Mouse (Mus musculus) left cerebral cortex, adult 8-10 months (tissue): Measurements from ENCODE around the gene Il17f. TPM values are rescaled to one million over a fixed set of nuclear protein-coding genes. Genes with fewer than 3 reads are reported as not detected.
"Not testable (repeated sequence)": the region's sequence is repeated elsewhere in the genome, so short reads cannot be mapped to it uniquely, and the experiment has no call there.

ENCODE experiments used
- DNase-seq, 2 experiments: peaks; one replicate each; pipeline ENCODE4 v3.0.0; 2022; ENCODE audit warnings: low spot score in 2 of 2
- total RNA-seq, 4 experiments: library from RNA; stranded (reverse); gene quantifications; 2 replicates each; pipeline ENCODE4 v1.2.4; 2022

Il17f gene
- total RNA-seq: under 1 TPM in 1 of 4 experiments, not detected in 3; 0.55 TPM

DNA sequence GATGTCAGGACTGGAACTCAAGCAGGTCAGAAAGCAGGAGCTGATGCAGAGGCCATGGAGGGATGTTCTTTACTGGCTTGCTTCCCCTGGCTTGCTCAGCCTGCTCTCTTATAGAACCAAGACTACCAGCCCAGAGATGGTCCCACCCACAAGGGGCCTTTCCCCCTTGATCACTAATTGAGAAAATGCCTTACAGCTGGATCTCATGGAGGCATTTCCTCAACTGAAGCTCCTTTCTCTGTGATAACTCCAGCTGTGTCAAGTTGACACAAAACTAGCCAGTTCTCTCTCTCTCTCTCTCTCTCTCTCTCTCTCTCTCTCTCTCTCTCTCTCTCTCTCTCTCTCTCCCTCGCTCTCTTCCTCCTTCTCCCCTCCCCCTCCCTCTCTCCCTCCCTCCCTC is at the start of gene Il17f:
Gene Il17f (minus strand): TSS at position 101 of the 400 bp plus-strand sequence.
- DNase-seq: not testable (repeated sequence)

DNA sequence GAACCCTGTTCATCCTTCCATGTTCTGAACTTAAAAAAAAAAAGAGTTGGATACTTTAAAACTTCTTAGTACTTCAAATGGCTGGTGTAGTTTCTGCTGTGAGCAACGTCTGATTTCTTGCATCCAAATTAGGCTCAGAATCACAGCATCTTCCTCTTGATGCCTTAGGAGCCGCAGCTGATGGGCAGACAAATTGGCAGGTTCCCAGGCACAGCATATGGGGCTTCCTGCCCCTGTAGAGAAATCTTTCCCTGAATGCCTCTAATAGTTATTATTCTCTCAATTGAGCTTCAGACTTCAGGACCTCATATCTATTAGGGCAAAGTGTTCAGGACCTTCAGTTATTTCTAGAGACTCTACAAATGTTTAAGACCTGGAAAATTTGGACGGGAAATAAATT is 49.5 kb upstream of the Il17f start:
- no peak for DNase-seq

DNA sequence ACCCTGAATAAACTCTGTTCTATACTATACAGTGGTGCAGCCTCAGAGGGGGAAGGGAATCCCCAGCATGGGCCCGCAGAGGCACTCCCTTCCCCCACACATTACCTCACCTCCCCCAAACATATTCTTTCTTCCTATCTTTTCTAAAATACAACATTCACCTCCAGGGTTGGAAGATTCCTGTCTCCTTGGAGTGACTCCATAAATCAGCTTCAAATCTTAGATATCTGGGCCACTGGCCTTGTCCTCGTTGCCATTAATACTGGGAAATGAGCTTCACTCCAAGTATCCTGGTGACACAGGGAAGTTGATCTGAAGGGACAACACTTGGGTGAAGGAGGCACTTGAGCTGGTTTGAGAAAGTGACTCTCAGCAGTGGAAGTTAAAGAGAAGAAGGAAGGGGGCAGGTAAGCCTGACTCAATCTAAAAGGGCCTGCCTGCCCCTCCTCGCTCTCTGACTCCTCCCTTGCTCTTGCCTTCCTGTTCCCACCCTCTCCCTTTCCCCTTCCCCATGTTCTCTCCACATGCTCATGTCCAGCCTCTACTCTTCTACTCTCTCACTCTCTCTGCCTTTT is 46.2 kb upstream of the Il17f start:
- no peak for DNase-seq

DNA sequence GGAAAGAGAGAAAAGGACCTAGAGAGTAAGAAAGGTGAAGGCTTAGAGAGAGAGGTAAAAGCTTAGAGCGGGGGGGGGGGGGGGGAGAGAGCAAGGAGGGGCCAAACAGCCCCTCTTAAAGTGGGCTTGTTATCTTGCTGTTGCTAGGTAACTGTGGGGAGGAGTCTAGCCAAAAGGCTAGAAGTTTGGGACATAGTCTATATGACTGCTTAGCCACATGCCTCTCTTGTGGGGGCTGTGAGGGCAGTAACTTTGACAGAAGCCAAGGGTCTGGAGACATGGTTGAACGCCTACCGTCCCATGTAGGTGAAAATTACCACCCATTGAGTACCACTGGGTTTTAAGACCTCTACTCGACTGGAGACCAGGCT is 42.7 kb upstream of the Il17f start:
- DNase-seq: no peak

DNA sequence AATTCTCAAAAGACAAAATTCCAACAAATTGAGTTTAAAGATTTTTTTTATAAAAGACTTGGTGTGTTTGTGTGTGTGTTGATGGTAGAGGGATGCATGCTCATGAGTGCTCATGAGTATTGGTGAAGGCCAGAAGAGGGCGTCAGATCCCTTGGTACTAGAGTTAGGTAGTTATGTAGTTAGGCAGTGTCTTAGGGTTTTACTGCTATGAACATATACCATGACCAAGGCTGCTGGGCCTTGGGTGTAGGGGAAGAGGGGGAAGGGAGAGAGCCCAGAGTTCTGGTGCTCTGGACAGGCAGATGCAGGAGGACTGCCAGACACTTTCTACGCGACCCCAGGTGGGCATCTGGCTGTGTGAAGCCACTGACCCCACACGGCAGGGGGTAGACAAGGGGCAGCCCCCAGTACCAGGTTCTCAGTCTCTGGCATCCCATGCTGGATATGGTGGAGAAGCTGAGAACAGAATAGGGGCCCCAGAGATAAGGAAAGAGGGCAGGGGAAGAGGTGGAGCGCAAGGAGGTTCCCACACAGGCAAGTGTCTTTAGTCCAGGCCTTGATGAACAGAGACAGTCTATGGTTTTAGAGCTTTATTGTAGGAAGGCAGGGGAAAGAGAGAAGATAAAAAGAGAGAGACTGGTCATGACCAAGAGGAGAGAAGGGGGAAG is 42.2 kb upstream of the Il17f start:
- no peak for DNase-seq

DNA sequence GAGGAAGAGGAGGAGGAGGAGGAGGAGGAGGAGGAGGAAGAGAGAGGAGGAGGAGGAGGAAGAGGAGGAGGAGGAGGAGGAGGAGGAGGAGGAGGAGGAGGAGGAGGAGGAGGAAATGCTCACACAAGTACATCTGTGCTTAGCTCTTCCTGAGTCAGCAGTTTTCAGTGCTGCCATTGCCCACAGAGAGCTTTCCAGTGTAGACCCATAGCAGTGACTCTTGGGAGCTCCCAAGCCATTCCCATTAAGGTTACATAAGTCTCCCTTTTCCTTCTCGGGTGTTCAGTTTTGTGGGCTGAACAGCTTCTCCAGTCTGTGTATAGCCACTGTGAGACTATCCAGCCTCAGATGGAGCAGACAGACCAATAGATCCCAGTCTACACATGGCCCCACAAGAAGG is 40.1 kb upstream of the Il17f start:
- no peak for DNase-seq

DNA sequence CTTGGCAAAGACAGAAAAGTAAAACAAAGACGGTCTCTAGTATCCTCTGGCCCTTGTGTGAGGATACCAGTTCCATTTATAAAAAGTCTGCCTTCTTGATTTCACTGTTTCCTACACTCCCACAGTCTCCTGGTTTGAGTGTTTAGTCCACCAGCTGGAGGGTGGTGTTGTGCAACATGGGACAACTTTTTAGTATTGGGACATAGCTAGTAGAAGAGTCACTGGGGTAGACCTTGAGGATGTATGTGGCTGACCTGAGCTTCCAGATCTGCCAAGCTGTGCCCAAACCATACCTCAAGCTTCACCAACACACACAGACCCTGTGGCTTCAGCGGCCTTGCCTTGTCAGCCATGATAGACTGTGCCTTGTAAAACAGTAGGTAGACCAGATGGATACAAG is 37.6 kb upstream of the Il17f start:
- no peak for DNase-seq

DNA sequence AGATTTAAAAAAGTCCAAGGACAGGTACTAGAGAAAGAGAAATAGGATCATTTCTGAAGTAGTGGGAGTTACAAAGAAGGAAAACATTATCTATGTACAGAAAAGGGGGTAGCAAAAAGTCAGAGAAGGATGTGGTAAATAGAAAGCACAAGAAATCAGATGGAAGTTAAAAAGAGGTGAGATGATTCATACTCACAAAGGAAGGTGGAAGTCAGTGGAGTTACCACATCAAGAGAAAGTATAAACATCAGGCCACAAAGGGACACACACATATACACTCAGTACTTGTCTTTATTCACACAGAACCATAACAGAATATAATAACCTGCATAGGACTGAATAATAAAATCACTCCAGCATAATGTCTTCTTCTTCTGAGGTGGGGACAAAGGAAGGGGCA is 34.6 kb upstream of the Il17f start:
- DNase-seq: no peak

DNA sequence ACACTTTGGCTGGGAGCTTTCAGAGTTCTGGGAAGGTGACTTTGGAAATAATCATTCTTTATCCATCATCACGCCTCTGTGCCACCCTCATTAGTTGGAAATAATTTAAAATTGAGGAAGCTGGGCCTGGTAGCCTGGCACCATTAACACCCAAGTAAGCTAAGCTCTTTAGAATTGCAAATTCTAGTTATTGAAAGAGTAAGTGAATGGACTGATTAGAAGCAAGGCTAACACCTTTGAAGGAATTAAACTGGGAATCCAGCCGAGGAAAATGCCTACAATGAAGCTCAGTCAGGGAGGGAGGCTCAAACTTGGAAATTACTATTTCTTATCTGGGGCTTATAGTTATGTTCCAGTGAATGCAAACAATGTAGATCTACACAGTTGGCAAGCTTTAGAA is 33.5 kb upstream of the Il17f start:
- no peak for DNase-seq

DNA sequence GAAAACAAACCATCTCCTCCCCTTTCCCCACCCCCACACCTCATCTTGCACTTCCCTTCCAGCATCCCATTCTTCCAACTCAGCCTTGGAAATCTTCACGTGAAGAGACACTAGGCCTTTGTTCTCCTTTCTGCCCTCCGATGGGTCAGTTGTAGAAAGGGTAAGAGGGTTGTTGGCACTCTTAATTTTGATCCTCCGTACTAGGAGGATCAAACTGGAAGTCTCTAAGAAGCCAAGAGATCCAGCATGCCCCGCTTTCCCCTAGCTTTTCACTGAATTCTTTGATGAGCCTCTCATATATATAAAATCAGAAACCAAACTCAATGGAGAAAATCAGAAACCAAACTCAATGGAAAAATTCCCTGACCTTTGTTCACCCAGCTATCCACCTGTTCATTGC is 33.1 kb upstream of the Il17f start:
- no peak for DNase-seq

DNA sequence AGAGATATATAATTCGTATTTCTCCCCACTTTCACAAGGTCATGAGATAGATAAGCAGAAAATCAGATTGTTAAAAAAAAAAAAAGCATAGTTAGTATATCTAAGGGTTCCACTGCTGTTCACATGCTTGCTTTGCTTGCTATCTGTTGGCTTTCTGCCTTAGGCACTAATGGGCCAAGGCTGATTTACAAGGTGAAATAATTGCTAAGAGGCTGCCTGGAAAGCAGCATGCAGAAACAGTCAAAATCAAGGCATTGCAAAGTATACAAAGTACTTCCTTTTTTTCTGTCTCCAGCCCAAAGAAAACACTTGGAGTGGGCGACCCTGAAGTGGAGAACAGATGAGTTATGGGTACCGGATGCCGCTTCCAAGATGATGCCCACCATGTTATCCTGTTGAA is 30.5 kb upstream of the Il17f start:
- DNase-seq: no peak

DNA sequence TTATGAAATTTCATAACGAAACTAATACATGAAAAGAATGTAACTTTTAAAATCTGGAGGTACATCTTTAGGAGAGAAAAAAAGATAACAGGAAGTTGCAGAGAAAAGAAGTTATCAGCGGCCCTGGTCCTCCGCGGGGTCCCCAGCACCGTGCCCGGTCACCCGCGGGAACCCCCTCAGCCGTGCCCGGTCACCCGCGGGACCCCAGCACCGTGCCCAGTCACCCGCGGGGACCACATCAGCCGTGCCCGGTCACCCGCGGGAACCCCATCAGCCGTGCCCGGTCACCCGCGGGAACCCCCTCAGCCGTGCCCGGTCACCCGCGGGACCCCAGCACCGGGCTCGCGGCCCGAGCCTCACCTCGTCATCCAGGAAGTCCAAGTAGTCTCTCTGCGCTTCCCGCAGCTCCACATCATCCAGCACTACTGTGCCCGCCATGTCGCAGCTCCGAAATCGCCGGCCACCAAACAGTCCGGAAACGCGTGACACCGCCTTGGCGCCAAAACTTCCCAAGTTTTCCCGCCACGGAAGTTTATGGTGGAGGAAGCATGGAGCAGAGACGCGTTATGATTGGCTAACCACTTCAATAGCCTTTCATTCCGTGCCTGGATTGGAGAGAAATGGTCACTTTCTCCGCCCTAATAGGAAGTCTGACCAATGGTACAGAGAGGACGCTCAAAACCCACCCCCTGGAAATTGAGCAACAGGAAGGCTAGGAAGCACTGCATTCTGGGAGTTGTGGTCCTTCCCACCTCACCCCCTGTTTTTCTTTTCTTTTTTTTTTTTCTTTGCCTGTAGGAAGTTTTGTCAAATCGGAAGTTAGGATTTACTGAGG is 29.6 kb upstream of the Il17f start, which contains the start of gene Mcm3:
Gene Mcm3 (minus strand): TSS at position 542 of the 835 bp plus-strand sequence.
- peak; percentile 72 to 94 for DNase-seq

DNA sequence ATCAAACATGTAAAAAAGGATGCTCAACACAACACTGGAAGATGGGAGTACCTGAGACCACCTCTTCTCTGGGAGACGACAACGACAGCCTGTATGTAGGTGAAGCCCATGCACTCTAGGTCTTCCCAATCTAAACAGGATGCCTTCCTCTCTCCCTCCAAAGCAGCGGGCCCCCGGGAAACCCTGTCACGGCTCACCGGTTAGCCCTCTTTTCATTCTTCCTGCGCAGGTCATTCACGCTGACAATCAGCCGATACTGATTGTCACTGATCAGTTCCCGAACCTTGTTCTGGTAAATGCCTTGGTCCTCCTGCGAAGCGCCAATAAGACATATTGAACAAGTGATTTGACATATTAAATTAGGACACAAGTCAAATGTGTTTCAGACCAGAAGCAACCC is 27.2 kb upstream of the Il17f start:
- no peak for DNase-seq

DNA sequence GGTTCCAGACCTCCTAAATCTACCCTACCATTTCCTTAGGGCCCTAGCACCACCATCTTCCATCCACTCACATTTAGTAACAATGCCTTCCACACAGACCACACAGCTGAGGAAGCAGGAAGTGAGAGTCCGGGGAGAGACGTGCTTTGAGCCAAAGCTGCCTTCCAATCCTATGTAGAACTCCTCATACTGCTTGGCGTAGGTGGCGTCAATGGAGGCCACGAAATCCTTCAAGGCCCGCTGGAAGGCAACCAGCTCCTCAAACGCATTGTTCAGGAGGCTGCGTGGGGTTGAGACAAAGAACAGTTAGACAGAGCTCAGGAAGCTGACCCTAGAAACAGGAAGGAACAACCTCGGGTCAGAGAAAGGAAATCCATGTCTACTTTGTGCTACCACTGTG is 26.8 kb upstream of the Il17f start:
- no peak for DNase-seq

DNA sequence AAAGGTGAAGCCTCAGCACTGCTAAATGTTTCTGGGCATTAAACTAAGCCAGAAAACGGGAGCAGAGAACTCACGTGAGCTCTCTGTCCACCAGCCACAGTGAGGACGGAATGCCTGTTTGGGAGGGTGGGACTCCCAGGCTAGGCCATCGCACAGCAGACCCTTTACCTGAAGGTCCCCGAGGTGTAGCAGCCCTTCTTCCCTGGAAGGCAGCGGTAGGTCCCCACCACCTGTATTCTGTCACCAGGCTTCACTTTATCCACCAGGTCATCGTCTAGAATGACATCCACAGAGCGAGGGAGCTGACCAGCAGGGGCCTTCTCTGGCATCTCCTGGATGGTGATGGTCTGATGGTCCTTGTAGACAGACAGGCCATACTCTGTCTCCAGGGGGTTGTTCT is 24.1 kb upstream of the Il17f start:
- DNase-seq: no peak

DNA sequence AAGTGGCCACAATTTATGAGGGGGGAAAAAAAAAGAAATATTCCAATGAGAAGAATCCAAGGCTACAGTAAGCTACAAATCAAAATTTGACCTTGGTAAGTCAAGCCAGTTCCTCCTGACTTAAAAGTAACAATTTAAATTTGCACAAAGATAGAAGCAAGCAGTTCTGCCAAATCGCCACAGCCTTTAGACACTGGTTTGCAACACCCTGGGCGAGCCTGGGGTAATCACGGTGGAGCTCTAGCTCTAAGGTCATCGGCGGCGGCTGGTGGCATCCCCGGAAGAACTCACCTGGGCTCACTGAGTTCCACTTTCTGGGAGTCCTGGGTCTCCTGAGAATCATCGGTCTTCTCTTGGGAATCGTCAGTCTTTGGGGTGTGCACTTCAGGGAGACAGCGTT is 14.1 kb upstream of the Il17f start:
- DNase-seq: no peak

DNA sequence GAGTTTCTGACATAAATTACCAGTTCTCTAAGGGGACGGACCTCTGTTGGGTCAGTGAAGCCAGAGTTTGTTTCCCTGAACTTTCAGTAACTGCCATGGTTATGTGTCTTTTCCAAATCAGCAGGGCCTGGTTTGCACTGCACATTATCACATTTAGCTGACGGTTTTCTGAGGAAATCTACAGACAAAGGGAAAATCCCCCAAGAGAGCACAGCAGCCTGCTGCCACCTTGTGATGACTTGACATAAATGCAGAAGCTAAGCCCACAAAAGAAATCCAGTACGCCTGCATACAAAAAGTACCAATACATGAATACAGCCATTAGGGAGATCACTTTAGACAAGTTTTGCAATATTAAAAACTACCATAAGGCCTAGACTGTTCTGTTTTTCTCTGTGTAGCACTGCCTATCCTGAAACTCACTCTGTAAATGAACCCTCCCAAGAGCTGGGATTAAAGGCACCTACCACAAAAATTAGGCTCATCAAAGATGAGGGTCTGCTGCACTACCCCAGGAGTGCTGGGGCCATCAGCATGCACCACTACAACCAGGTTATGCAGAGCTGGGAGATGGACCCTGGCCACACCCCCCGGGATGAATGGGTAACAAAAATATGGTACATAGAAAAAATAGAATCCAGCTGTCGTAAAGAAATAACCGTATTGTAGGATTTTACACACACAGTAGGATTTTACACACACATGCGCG is 11.4 kb upstream of the Il17f start:
- peak in 1 of 2 experiments; percentile 15 for DNase-seq

DNA sequence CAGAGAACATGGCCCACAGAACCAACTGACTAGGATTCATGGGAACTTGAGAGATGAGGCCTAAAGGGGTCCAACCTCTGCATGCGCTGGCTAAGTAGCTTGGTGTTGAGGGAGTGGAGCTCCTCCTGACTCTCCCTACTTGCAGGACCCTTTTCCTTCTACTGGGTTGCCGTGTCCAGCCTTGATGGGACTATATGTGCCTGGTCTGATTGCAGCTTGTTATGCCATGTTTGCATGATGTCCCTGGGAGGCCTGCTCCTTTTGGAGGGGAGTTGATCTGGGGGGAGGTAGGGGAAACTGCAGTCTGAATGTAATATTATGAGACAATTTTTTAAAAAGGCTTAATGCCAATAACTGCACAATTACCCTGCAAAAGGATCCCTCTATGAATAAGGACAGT is 10.9 kb upstream of the Il17f start:
- DNase-seq: no peak

DNA sequence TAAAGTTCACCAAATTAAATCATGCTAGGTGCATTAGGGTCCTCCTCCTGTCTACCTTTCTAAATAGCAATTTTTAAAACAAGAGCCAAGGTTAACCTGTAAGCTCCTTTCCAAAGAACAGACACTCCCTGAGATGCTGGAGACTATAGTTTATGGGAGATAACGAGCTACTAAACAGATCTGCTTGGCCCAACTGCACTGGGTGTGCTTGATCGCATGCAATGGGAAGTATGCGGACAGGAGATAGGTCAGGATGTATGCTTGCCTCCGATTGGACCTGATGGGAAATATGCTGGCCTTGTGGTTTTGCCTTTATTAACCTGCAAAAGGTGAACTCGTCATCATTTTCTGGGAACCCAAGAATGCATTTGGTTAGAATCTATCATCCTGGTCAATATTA is 4.8 kb upstream of the Il17f start:
- DNase-seq: no peak

DNA sequence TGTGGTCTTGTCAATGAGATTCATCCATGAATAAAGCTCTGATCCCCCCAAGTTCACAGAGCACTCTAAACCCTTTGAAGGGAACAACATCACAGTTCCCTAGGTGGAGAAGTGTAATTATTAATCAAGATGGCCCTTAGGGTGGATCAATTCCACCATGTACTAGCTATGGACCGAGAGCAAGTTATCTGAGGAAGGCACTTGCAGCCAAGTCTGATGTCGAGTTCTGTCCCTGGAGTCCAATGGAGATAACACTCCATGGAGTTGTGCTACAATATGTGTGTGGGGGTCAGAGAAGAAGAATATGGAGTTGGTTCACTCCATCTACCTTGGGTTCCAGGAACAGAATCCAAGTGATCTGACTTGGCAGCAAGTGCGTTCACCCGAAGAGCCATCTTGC is 4.3 kb upstream of the Il17f start:
- no peak for DNase-seq

DNA sequence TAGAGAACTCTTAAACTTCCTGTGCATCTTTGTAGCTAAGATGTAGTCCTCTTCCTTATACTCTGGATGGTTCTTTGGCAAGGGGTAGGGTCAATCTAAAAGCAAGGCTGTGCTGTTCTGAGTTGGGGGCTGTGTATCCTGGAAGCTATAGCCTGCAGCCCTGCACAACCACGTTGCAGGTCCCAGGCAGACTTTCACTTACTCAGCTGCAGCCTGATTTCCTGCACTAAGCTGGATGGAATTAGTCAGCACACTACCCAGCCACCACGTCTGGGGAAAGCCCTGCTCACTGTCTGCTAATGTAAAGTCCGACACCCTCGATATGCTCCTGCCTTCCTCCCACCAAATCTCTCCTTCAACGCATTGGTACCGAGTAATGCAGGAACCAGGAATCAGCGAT is 997 bp upstream of the Il17f start:
- no peak for DNase-seq

DNA sequence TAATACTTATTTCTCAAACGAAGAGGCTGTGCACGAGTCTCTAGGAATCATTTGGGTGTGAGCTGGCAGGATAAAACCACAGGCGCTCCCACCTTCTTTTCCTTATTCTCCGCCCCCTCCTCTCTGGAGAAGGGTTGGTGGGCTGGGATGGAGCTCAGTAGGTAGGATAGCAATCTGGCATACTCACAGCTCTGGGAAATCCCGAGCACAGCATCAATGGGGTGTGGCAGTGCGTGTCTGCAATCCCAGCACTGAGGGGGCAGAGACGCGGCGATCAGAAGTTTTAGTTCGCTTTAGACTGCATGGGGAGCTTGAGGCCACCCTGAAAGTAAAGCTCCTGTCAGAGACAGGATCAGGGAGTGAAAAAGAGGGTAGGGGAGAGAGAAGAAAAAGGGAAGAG is 2.0 kb downstream of the Il17f start:
- peak in 1 of 2 experiments; percentile 15 for DNase-seq
